ENCODE assay signal across 29 mouse cellular contexts in genomic region chr6:86463079-86463478, GRCm38 (mm10). TPM values are rescaled to one million over a fixed set of nuclear protein-coding genes. Genes with fewer than 3 reads are reported as not detected.
"Had no signal": no experiment of that assay in that cellular context is flagged by ENCODE, and none has a peak within 500 bp of the region (broad histone marks: within the 10 kb centered on the region; RNA-seq: fewer than 3 reads in every experiment).

No protein-coding gene starts in this region.

- DNase-seq: cerebellum, adult 8-10 months; cerebellum, adult 9-10 months; cerebellum, adult 9-11 months; cerebellum, postnatal 10 days; cerebellum, postnatal 14 days; cerebellum, postnatal 25 days; cerebellum, postnatal 36 days; embryo, embryonic 11 days; forebrain, postnatal 0 days; gastrocnemius, adult 2 months; gastrocnemius, postnatal 10 days; gastrocnemius, postnatal 14 days; gastrocnemius, postnatal 25 days; gastrocnemius, postnatal 36 days; heart, adult 11 months; heart, adult 18-20 months; heart, adult 2 months had no signal

- H3K27me3 ChIP-seq: embryonic facial prominence, embryonic 12.5 days; embryonic facial prominence, embryonic 13.5 days; embryonic facial prominence, embryonic 15.5 days; forebrain, embryonic 12.5 days; forebrain, embryonic 13.5 days; forebrain, embryonic 15.5 days had no signal

- H3K4me3 ChIP-seq: embryonic facial prominence, embryonic 10.5 days; embryonic facial prominence, embryonic 12.5 days; embryonic facial prominence, embryonic 13.5 days; embryonic facial prominence, embryonic 15.5 days; erythroblast, embryonic 14.5 days; forebrain, embryonic 10.5 days; forebrain, embryonic 12.5 days; forebrain, embryonic 13.5 days; forebrain, embryonic 15.5 days; gastrocnemius, adult 2 months; heart, adult 2 months had no signal

- H3K4me2 ChIP-seq: embryonic facial prominence, embryonic 12.5 days; embryonic facial prominence, embryonic 13.5 days; embryonic facial prominence, embryonic 15.5 days; forebrain, embryonic 12.5 days; forebrain, embryonic 13.5 days; forebrain, embryonic 15.5 days had no signal

RNA-seq across cellular contexts. Expression of gene Gm44790, which starts 36.6 kb away (rescaled TPM):
- polyA plus RNA-seq: embryonic facial prominence, embryonic 11.5 days; embryonic facial prominence, embryonic 12.5 days; embryonic facial prominence, embryonic 13.5 days; embryonic facial prominence, embryonic 14.5 days; embryonic facial prominence, embryonic 15.5 days; erythroblast, embryonic 14.5 days; forebrain, embryonic 12.5 days; forebrain, embryonic 15.5 days; forebrain, embryonic 16.5 days; heart, adult 2 months had no signal
